Mouse (Mus musculus) E14TG2a.4 (cell line): ENCODE results near the gene Rcsd1.
A peak's percentile ranks its signal among the peaks of the same experiment; 100 is the strongest.

ENCODE experiments used
- H3K27me3 ChIP-seq: 2 replicates; pipeline ENCODE4 v1.6.1; 2014; ENCODE audit warnings: low read length, control low read depth; ENCODE audit not compliant: insufficient read depth
- H3K36me3 ChIP-seq: 2 replicates; pipeline ENCODE4 v1.6.1; 2014; ENCODE audit warnings: low read length, control low read depth; ENCODE audit not compliant: insufficient read depth
- H3K4me1 ChIP-seq: replicated peaks from 2 replicates; pipeline ENCODE4 v1.6.1; 2014; ENCODE audit warnings: low read depth, low read length, control low read depth
- H3K4me3 ChIP-seq: replicated peaks from 2 replicates; pipeline ENCODE4 v1.5.1; 2014; ENCODE audit warnings: mild to moderate bottlenecking, low read length
- H3K9me3 ChIP-seq: 2 replicates; pipeline ENCODE4 v1.6.1; 2014; ENCODE audit warnings: low read length, control low read depth
- CTCF ChIP-seq: conservative IDR thresholded peaks from 2 replicates; pipeline ENCODE4 v1.5.1; 2014; ENCODE audit warnings: low read length
- NANOG ChIP-seq: IDR thresholded peaks from 2 replicates; pipeline ENCODE4 v1.6.1; 2014; ENCODE audit warnings: borderline replicate concordance, low read length, mixed read lengths
- POU5F1 ChIP-seq: IDR thresholded peaks from 2 replicates; pipeline ENCODE4 v1.6.1; 2014; ENCODE audit warnings: low read length, borderline replicate concordance

The Rcsd1 gene

GRCm38 (mm10) chr1:165678861-165679617, 30.5 kb downstream of the Rcsd1 start:
- H3K9me3 ChIP-seq = no peaks in the 10 kb centered on the region
- H3K27me3 ChIP-seq = no peaks in the 10 kb centered on the region; the same call in 1 of the 2 replicates
- TF ChIP-seq POU5F1 = no peak
- peak; percentile 98 for TF ChIP-seq CTCF
- peak overlapping the region; percentile 45 for H3K4me3 ChIP-seq
- H3K36me3 ChIP-seq = no peaks in the 10 kb centered on the region
- H3K4me1 ChIP-seq = peaks cover 22% of the 10 kb centered on the region

- Histone ChIP-seq H3K9me3 (no peaks in the 10 kb centered on the region), H3K36me3 (no peaks in the 10 kb centered on the region), H3K4me1 (peaks cover 22% of the 10 kb centered on the region), H3K27me3 (no peaks in the 10 kb centered on the region; the same call in 1 of the 2 replicates), H3K4me3 (no peak overlapping the region)
- no peak for TF ChIP-seq CTCF
Measured at GRCm38 (mm10) chr1:165677558-165677957, 32.0 kb downstream of the Rcsd1 start.

GRCm38 (mm10) chr1:165676993-165677392, 32.6 kb downstream of the Rcsd1 start:
- TF ChIP-seq CTCF (no peak), POU5F1 (no peak), NANOG (no peak)
- Histone ChIP-seq H3K4me1 (peaks cover 22% of the 10 kb centered on the region), H3K9me3 (no peaks in the 10 kb centered on the region), H3K36me3 (no peaks in the 10 kb centered on the region), H3K27me3 (no peaks in the 10 kb centered on the region; the same call in 1 of the 2 replicates), H3K4me3 (no peak overlapping the region)

DNA sequence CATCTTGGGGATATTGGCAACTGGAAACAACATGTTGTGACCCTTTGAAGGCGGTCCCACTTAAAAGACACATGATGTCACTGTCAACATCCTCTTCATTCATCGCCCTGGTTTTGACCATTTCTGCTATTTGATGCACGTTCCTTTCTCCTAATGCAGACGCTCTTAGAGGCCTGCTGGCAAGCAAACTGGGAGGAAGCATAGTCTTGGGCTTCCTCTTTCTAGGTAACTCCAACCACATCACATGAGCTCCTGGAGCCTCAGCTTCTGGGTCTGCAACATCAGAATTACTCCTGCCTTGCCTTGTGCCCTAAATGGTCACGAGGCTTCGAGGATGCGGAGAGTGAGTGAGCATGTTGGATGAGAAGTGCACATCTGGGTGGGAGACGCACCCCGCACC, 34.4 kb downstream of the Rcsd1 start:
- Histone ChIP-seq H3K27me3 (peaks cover 3% of the 10 kb centered on the region), H3K36me3 (no peaks in the 10 kb centered on the region), H3K4me1 (peaks cover 20% of the 10 kb centered on the region), H3K9me3 (no peaks in the 10 kb centered on the region), H3K4me3 (no peak overlapping the region)
- TF ChIP-seq CTCF = no peak
- no peak for TF ChIP-seq NANOG
- no peak for TF ChIP-seq POU5F1

GRCm38 (mm10) chr1:165672355-165672754, 37.2 kb downstream of the Rcsd1 start:
- H3K4me1 ChIP-seq = peaks cover 22% of the 10 kb centered on the region
- no peak overlapping the region for H3K4me3 ChIP-seq
- H3K9me3 ChIP-seq = no peaks in the 10 kb centered on the region
- peaks cover 7% of the 10 kb centered on the region for H3K27me3 ChIP-seq
- no peaks in the 10 kb centered on the region for H3K36me3 ChIP-seq
- TF ChIP-seq NANOG (no peak), CTCF (peak; percentile 33)

DNA sequence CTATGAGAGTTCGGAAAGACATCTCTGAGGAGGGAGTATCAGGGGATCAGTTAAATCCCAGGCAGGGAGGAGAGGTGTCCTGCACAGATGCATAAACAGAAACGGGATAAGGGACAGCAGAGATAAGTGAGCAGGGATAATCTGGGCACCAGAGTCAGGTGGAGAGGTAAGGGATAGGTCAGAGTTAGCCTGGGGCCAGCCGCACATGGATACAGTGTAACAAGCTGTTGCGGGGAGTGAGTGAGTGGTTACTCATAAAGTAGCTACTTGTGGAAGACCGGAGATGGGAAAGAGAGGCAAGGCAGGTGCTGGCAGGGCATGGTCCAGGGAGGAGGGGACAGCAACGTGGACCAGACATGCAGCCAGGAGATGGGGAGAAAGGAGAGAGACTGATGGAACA, 39.5 kb downstream of the Rcsd1 start:
- H3K27me3 ChIP-seq = peaks cover 7% of the 10 kb centered on the region
- TF ChIP-seq POU5F1 (no peak), NANOG (no peak), CTCF (no peak)
- H3K9me3 ChIP-seq = no peaks in the 10 kb centered on the region
- no peaks in the 10 kb centered on the region for H3K36me3 ChIP-seq
- peaks cover 28% of the 10 kb centered on the region for H3K4me1 ChIP-seq
- H3K4me3 ChIP-seq = no peak overlapping the region

- TF ChIP-seq POU5F1 = no peak
- TF ChIP-seq CTCF = no peak
- no peak for TF ChIP-seq NANOG
- Histone ChIP-seq H3K27me3 (peaks cover 7% of the 10 kb centered on the region), H3K4me1 (peaks cover 31% of the 10 kb centered on the region), H3K9me3 (no peaks in the 10 kb centered on the region), H3K4me3 (no peak overlapping the region; the same call in 1 of the 2 replicates), H3K36me3 (no peaks in the 10 kb centered on the region)
Measured at GRCm38 (mm10) chr1:165668904-165669303, 40.7 kb downstream of the Rcsd1 start.

DNA sequence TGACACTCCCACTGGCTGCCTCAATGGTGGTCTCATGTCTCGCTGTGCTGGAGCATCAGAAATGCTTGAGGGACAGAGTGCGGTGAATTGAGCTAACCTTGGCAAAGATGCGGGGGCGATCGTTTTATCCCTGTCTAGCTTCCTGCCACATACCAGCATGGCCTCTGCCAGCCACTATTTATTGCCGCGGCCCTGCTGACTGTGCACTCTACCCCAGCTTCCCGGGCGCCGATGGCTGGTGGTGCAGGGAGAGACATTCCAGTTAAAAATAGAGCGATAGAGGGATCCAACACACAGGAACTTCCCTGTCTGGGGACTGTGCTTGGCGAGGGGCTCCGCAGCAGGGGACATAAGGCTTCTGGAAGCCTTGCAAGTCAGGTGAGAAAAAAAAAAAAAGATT, 42.2 kb downstream of the Rcsd1 start:
- H3K4me3 ChIP-seq = 0 out of 2 replicates have a peak overlapping the region, but pooled peaks have one; percentile 26
- H3K27me3 ChIP-seq = peaks cover 13% of the 10 kb centered on the region
- no peaks in the 10 kb centered on the region for H3K9me3 ChIP-seq
- H3K4me1 ChIP-seq = peaks cover 43% of the 10 kb centered on the region
- no peak for TF ChIP-seq CTCF
- TF ChIP-seq NANOG = no peak
- no peak for TF ChIP-seq POU5F1
- no peaks in the 10 kb centered on the region for H3K36me3 ChIP-seq

GRCm38 (mm10) chr1:165666944-165667343, 42.6 kb downstream of the Rcsd1 start:
- TF ChIP-seq POU5F1 = no peak
- TF ChIP-seq NANOG = no peak
- no peak for TF ChIP-seq CTCF
- no peaks in the 10 kb centered on the region for H3K36me3 ChIP-seq
- peaks cover 13% of the 10 kb centered on the region for H3K27me3 ChIP-seq
- H3K4me3 ChIP-seq = no peak overlapping the region
- no peaks in the 10 kb centered on the region for H3K9me3 ChIP-seq
- peaks cover 43% of the 10 kb centered on the region for H3K4me1 ChIP-seq
